Mouse (Mus musculus): ENCODE results near the gene Swi5. TPM values are rescaled to one million over a fixed set of nuclear protein-coding genes. Genes with fewer than 3 reads are reported as not detected.

Swi5 gene
- polyA plus RNA-seq, 1 experiment from 2014 or later: 372 TPM

GRCm38 (mm10) chr2:32321591-32322298, 33.9 kb upstream of the Swi5 start:
- Histone ChIP-seq H3K27ac (ENCODE audit: low read length) (peak overlapping the region; percentile 33; the same call in 1 of the 2 replicates), H3K4me3 (replicated peaks; ENCODE audit: low read length) (no peak overlapping the region), H3K9ac (ENCODE audit: low read length) (no peak overlapping the region), H3K9me3 (replicated peaks; ENCODE audit: control insufficient read depth, low read length) (no peaks in the 10 kb centered on the region), H3K36me3 (ENCODE audit: control insufficient read depth, insufficient read depth, low read length) (no peaks in the 10 kb centered on the region), H3K27me3 (ENCODE audit: control insufficient read depth, insufficient read depth, low read length) (no peaks in the 10 kb centered on the region), H3K4me2 (ENCODE audit: low read depth, low read length) (no peak overlapping the region), H3K4me1 (ENCODE audit: control insufficient read depth, insufficient read depth, low read length) (peaks cover 31% of the 10 kb centered on the region)
- 70% methylated on average over 9 of the region's 9 CpGs for WGBS
- no peak for ATAC-seq (ENCODE audit: insufficient read depth, low FRiP score)

- H3K4me2 ChIP-seq (ENCODE audit: low read depth, low read length): no peak overlapping the region
- no peak overlapping the region for H3K4me3 ChIP-seq (replicated peaks; ENCODE audit: low read length)
- H3K4me1 ChIP-seq (ENCODE audit: control insufficient read depth, insufficient read depth, low read length): peaks cover 40% of the 10 kb centered on the region
- H3K27me3 ChIP-seq (ENCODE audit: control insufficient read depth, insufficient read depth, low read length): no peaks in the 10 kb centered on the region
- no peaks in the 10 kb centered on the region for H3K36me3 ChIP-seq (ENCODE audit: control insufficient read depth, insufficient read depth, low read length)
- H3K9me3 ChIP-seq (replicated peaks; ENCODE audit: control insufficient read depth, low read length): no peaks in the 10 kb centered on the region
- peak overlapping the region; percentile 98 for H3K27ac ChIP-seq (ENCODE audit: low read length)
- ATAC-seq (ENCODE audit: insufficient read depth, low FRiP score): no peak
- no peak overlapping the region for H3K9ac ChIP-seq (ENCODE audit: low read length)
- WGBS: 68% methylated on average over 11 of the region's 11 CpGs
Measured at GRCm38 (mm10) chr2:32320721-32321120, 32.8 kb upstream of the Swi5 start.

- no peaks in the 10 kb centered on the region for H3K27me3 ChIP-seq (ENCODE audit: control insufficient read depth, insufficient read depth, low read length)
- no peaks in the 10 kb centered on the region for H3K36me3 ChIP-seq (ENCODE audit: control insufficient read depth, insufficient read depth, low read length)
- 24% methylated on average over 9 of the region's 9 CpGs for WGBS
- peak overlapping the region; percentile 54 for H3K9ac ChIP-seq (ENCODE audit: low read length)
- peak; percentile 22; the same call in 1 of the 2 replicates for ATAC-seq (ENCODE audit: insufficient read depth, low FRiP score)
- no peaks in the 10 kb centered on the region for H3K9me3 ChIP-seq (replicated peaks; ENCODE audit: control insufficient read depth, low read length)
- peaks cover 46% of the 10 kb centered on the region for H3K4me1 ChIP-seq (ENCODE audit: control insufficient read depth, insufficient read depth, low read length)
- H3K4me2 ChIP-seq (ENCODE audit: low read depth, low read length): peak overlapping the region; percentile 59
- peak overlapping the region; percentile 50; the same call in 1 of the 2 replicates for H3K4me3 ChIP-seq (replicated peaks; ENCODE audit: low read length)
- peak overlapping the region; percentile 98 for H3K27ac ChIP-seq (ENCODE audit: low read length)
Measured at GRCm38 (mm10) chr2:32319586-32320580, 32.0 kb upstream of the Swi5 start.

- Histone ChIP-seq H3K4me2 (ENCODE audit: low read depth, low read length) (peak overlapping the region; percentile 59), H3K9me3 (replicated peaks; ENCODE audit: control insufficient read depth, low read length) (no peaks in the 10 kb centered on the region), H3K4me1 (ENCODE audit: control insufficient read depth, insufficient read depth, low read length) (peaks cover 48% of the 10 kb centered on the region), H3K27me3 (ENCODE audit: control insufficient read depth, insufficient read depth, low read length) (no peaks in the 10 kb centered on the region), H3K9ac (ENCODE audit: low read length) (peak overlapping the region; percentile 84), H3K4me3 (replicated peaks; ENCODE audit: low read length) (peak overlapping the region; percentile 50), H3K36me3 (ENCODE audit: control insufficient read depth, insufficient read depth, low read length) (no peaks in the 10 kb centered on the region), H3K27ac (ENCODE audit: low read length) (peak overlapping the region; percentile 98)
- ATAC-seq (ENCODE audit: insufficient read depth, low FRiP score): no peak
- WGBS: 54% methylated on average over 14 of the region's 14 CpGs
Measured at GRCm38 (mm10) chr2:32318709-32319585, 31.1 kb upstream of the Swi5 start.

GRCm38 (mm10) chr2:32317791-32318417, 30.0 kb upstream of the Swi5 start:
- peak overlapping the region; percentile 84 for H3K9ac ChIP-seq (ENCODE audit: low read length)
- WGBS: 5% methylated on average over 19 of the region's 19 CpGs
- peak overlapping the region; percentile 59 for H3K4me2 ChIP-seq (ENCODE audit: low read depth, low read length)
- peak overlapping the region; percentile 98 for H3K27ac ChIP-seq (ENCODE audit: low read length)
- H3K36me3 ChIP-seq (ENCODE audit: control insufficient read depth, insufficient read depth, low read length): no peaks in the 10 kb centered on the region
- peaks cover 48% of the 10 kb centered on the region for H3K4me1 ChIP-seq (ENCODE audit: control insufficient read depth, insufficient read depth, low read length)
- ATAC-seq (ENCODE audit: insufficient read depth, low FRiP score): peak; percentile 84
- peak overlapping the region; percentile 50 for H3K4me3 ChIP-seq (replicated peaks; ENCODE audit: low read length)
- no peaks in the 10 kb centered on the region for H3K27me3 ChIP-seq (ENCODE audit: control insufficient read depth, insufficient read depth, low read length)
- no peaks in the 10 kb centered on the region for H3K9me3 ChIP-seq (replicated peaks; ENCODE audit: control insufficient read depth, low read length)

GRCm38 (mm10) chr2:32316887-32317656, 29.2 kb upstream of the Swi5 start:
- Histone ChIP-seq H3K9ac (ENCODE audit: low read length) (peak overlapping the region; percentile 84), H3K4me2 (ENCODE audit: low read depth, low read length) (peak overlapping the region; percentile 13; the same call in 1 of the 2 replicates)

GRCm38 (mm10) chr2:32315751-32316150, 27.9 kb upstream of the Swi5 start:
- peak overlapping the region; percentile 52 for H3K9ac ChIP-seq (ENCODE audit: low read length)
- WGBS: 10% methylated on average over 8 of the region's 8 CpGs

More at GRCm38 (mm10) chr2:32316887-32317656, 29.2 kb upstream of the Swi5 start:
- peaks cover 48% of the 10 kb centered on the region for H3K4me1 ChIP-seq (ENCODE audit: control insufficient read depth, insufficient read depth, low read length)
- H3K9me3 ChIP-seq (replicated peaks; ENCODE audit: control insufficient read depth, low read length): no peaks in the 10 kb centered on the region
- H3K27me3 ChIP-seq (ENCODE audit: control insufficient read depth, insufficient read depth, low read length): no peaks in the 10 kb centered on the region
- ATAC-seq (ENCODE audit: insufficient read depth, low FRiP score): peak; percentile 17
- H3K27ac ChIP-seq (ENCODE audit: low read length): peak overlapping the region; percentile 98
- no peaks in the 10 kb centered on the region for H3K36me3 ChIP-seq (ENCODE audit: control insufficient read depth, insufficient read depth, low read length)
- no peak overlapping the region for H3K4me3 ChIP-seq (replicated peaks; ENCODE audit: low read length)
- WGBS: 42% methylated on average over 20 of the region's 20 CpGs

More at GRCm38 (mm10) chr2:32315751-32316150, 27.9 kb upstream of the Swi5 start:
- H3K9me3 ChIP-seq (replicated peaks; ENCODE audit: control insufficient read depth, low read length): no peaks in the 10 kb centered on the region
- H3K4me2 ChIP-seq (ENCODE audit: low read depth, low read length): peak overlapping the region; percentile 27; the same call in 1 of the 2 replicates
- ATAC-seq (ENCODE audit: insufficient read depth, low FRiP score): peak; percentile 10; the same call in 1 of the 2 replicates
- no peaks in the 10 kb centered on the region for H3K36me3 ChIP-seq (ENCODE audit: control insufficient read depth, insufficient read depth, low read length)
- H3K27me3 ChIP-seq (ENCODE audit: control insufficient read depth, insufficient read depth, low read length): no peaks in the 10 kb centered on the region
- peak overlapping the region; percentile 98 for H3K27ac ChIP-seq (ENCODE audit: low read length)
- no peak overlapping the region; the same call in 1 of the 2 replicates for H3K4me3 ChIP-seq (replicated peaks; ENCODE audit: low read length)
- H3K4me1 ChIP-seq (ENCODE audit: control insufficient read depth, insufficient read depth, low read length): peaks cover 58% of the 10 kb centered on the region

All from stomach, embryonic 16.5 days (tissue).